Mouse (Mus musculus) MEL (cell line): ENCODE data around the gene Eno2. TPM values are rescaled to one million over a fixed set of nuclear protein-coding genes. Genes with fewer than 3 reads are reported as not detected.

Experiments
- DNase-seq: peaks from one replicate; pipeline ENCODE4 v3.0.0; 2011; ENCODE audit warnings: low read depth, low spot score
- H3K27ac ChIP-seq: 2 replicates; pipeline ENCODE4 v1.5.1; 2012; ENCODE audit warnings: low read depth, mild to moderate bottlenecking, control low read depth, low read length, moderate library complexity; ENCODE audit not compliant: control insufficient read depth
- H3K27me3 ChIP-seq, 2 experiments: fragments of 150-350 bp in 1 of 2; sonication (generic) in 1 of 2; 2 replicates each; pipeline ENCODE4 v1.6.1; 2012; ENCODE audit warnings: low read length in 2 of 2, mild to moderate bottlenecking in 2 of 2, improper control_type of control experiment in 1 of 2, moderate library complexity in 1 of 2; ENCODE audit not compliant: insufficient read depth in 2 of 2, control insufficient read depth in 1 of 2
- H3K36me3 ChIP-seq, 2 experiments: 2 replicates each; pipeline ENCODE4 v1.6.1; 2012 to 2014; ENCODE audit warnings: low read length in 2 of 2, improper control_type of control experiment in 1 of 2, inconsistent platforms in 1 of 2, mild to moderate bottlenecking in 1 of 2; ENCODE audit not compliant: insufficient read depth in 2 of 2, control insufficient read depth in 1 of 2
- H3K4me1 ChIP-seq, 2 experiments: fragments of 150-350 bp in 1 of 2; sonication (generic) in 1 of 2; 2 replicates each; pipeline ENCODE4 v1.6.1; 2012; ENCODE audit warnings: low read length in 2 of 2, improper control_type of control experiment in 1 of 2, mild to moderate bottlenecking in 1 of 2; ENCODE audit not compliant: insufficient read depth in 2 of 2, control insufficient read depth in 1 of 2
- H3K4me3 ChIP-seq, 2 experiments: fragments of 150-350 bp in 1 of 2; sonication (generic) in 1 of 2; 2 replicates each; pipeline ENCODE4 v1.5.1; 2012; ENCODE audit warnings: low read depth in 2 of 2, low read length in 2 of 2, mild to moderate bottlenecking in 2 of 2, moderate library complexity in 2 of 2, control low read depth in 1 of 2, improper control_type of control experiment in 1 of 2; ENCODE audit not compliant: control insufficient read depth in 1 of 2, insufficient read depth in 1 of 2
- H3K79me2 ChIP-seq: 2 replicates; pipeline ENCODE4 v1.6.1; 2012; ENCODE audit warnings: mild to moderate bottlenecking, low read length, moderate library complexity; ENCODE audit not compliant: control insufficient read depth, poor library complexity, insufficient read depth
- H3K9ac ChIP-seq: 2 replicates; pipeline ENCODE4 v1.6.1; 2012; ENCODE audit warnings: low read depth, mild to moderate bottlenecking, control low read depth, low read length, moderate library complexity; ENCODE audit not compliant: control insufficient read depth, poor library complexity, severe bottlenecking
- H3K9me3 ChIP-seq: fragments of 150-350 bp; sonication (generic); replicated peaks from 2 replicates; pipeline ENCODE4 v1.6.1; 2012; ENCODE audit warnings: mild to moderate bottlenecking, low read length, improper control_type of control experiment, moderate library complexity; ENCODE audit not compliant: insufficient read depth
- CHD1 ChIP-seq: IDR thresholded peaks from 2 replicates; pipeline ENCODE4 v1.6.1; 2012; ENCODE audit warnings: low read depth, mild to moderate bottlenecking, inconsistent platforms, low read length, improper control_type of control experiment
- CHD2 ChIP-seq: IDR thresholded peaks from 2 replicates; pipeline ENCODE4 v1.6.1; 2011; ENCODE audit warnings: low read length, improper control_type of control experiment
- CTCF ChIP-seq, 3 experiments: IDR thresholded peaks in 2 of 3; conservative IDR thresholded peaks in 1 of 3; 2 replicates each; pipeline ENCODE4 v1.5.1; 2011 to 2012; ENCODE audit warnings: low read length in 3 of 3, low read depth in 2 of 3, mild to moderate bottlenecking in 2 of 3, improper control_type of control experiment in 1 of 3, inconsistent platforms in 1 of 3, mixed read lengths in 1 of 3, moderate library complexity in 1 of 3; ENCODE audit not compliant: control insufficient read depth in 1 of 3, insufficient read depth in 1 of 3, poor library complexity in 1 of 3, severe bottlenecking in 1 of 3
- ELF1 ChIP-seq: IDR thresholded peaks from 2 replicates; pipeline ENCODE4 v1.6.1; 2014; ENCODE audit warnings: low read depth, mild to moderate bottlenecking, inconsistent platforms, low read length, improper control_type of control experiment, moderate library complexity
- EP300 ChIP-seq, 2 experiments: IDR thresholded peaks; 2 replicates each; pipeline ENCODE4 v1.6.1; 2011; ENCODE audit warnings: improper control_type of control experiment in 2 of 2, low read length in 2 of 2, low read depth in 1 of 2, mild to moderate bottlenecking in 1 of 2
- ETS1 ChIP-seq: IDR thresholded peaks from 2 replicates; pipeline ENCODE4 v1.6.1; 2012; ENCODE audit warnings: low read depth, mild to moderate bottlenecking, inconsistent platforms, low read length, improper control_type of control experiment, moderate library complexity
- HCFC1 ChIP-seq: IDR thresholded peaks from 2 replicates; pipeline ENCODE4 v1.6.1; 2012; ENCODE audit warnings: low read depth, mild to moderate bottlenecking, inconsistent platforms, low read length, improper control_type of control experiment, moderate library complexity
- MAFK ChIP-seq: IDR thresholded peaks from 2 replicates; pipeline ENCODE4 v1.6.1; 2011; ENCODE audit warnings: low read depth, mild to moderate bottlenecking, low read length, improper control_type of control experiment, borderline replicate concordance
- MAZ ChIP-seq: IDR thresholded peaks from 2 replicates; pipeline ENCODE4 v1.6.1; 2012; ENCODE audit warnings: low read depth, mild to moderate bottlenecking, inconsistent platforms, low read length, improper control_type of control experiment
- MXI1 ChIP-seq: IDR thresholded peaks from 2 replicates; pipeline ENCODE4 v1.6.1; 2011; ENCODE audit warnings: mild to moderate bottlenecking, low read depth, low read length, improper control_type of control experiment
- MYB ChIP-seq: IDR thresholded peaks from 2 replicates; pipeline ENCODE4 v1.6.1; 2011; ENCODE audit warnings: mild to moderate bottlenecking, low read depth, low read length, improper control_type of control experiment
- NELFE ChIP-seq: IDR thresholded peaks from 2 replicates; pipeline ENCODE4 v1.6.1; 2011; ENCODE audit warnings: low read depth, low read length, improper control_type of control experiment
- NRF1 ChIP-seq: IDR thresholded peaks from 2 replicates; pipeline ENCODE4 v1.6.1; 2014; ENCODE audit warnings: low read depth, mild to moderate bottlenecking, inconsistent platforms, low read length, improper control_type of control experiment, moderate library complexity; ENCODE audit not compliant: poor library complexity, insufficient read depth, severe bottlenecking
- POLR2AphosphoS2 ChIP-seq: IDR thresholded peaks from 2 replicates; pipeline ENCODE4 v1.6.1; 2011; ENCODE audit warnings: low read length, improper control_type of control experiment
- POLR2AphosphoS5 ChIP-seq: IDR thresholded peaks from 2 replicates; pipeline ENCODE4 v1.6.1; 2012; ENCODE audit warnings: low read depth, borderline replicate concordance, mild to moderate bottlenecking, inconsistent platforms, low read length, moderate library complexity, mixed read lengths
- RAD21 ChIP-seq: IDR thresholded peaks from 2 replicates; pipeline ENCODE4 v1.6.1; 2011; ENCODE audit warnings: mild to moderate bottlenecking, low read depth, low read length, improper control_type of control experiment
- RCOR1 ChIP-seq: IDR thresholded peaks from 2 replicates; pipeline ENCODE4 v1.6.1; 2012; ENCODE audit warnings: low read depth, mild to moderate bottlenecking, inconsistent platforms, low read length, improper control_type of control experiment
- TBP ChIP-seq: IDR thresholded peaks from 2 replicates; pipeline ENCODE4 v1.8.0; 2011; ENCODE audit warnings: low read depth, low read length, improper control_type of control experiment
- UBTF ChIP-seq: IDR thresholded peaks from 2 replicates; pipeline ENCODE4 v1.6.1; 2012; ENCODE audit warnings: low read depth, mild to moderate bottlenecking, inconsistent platforms, low read length, improper control_type of control experiment, moderate library complexity, borderline replicate concordance; ENCODE audit not compliant: insufficient read depth
- USF1 ChIP-seq: IDR thresholded peaks from 2 replicates; pipeline ENCODE4 v1.6.1; 2014; ENCODE audit warnings: low read depth, mild to moderate bottlenecking, inconsistent platforms, low read length, improper control_type of control experiment, moderate library complexity
- USF2 ChIP-seq, 2 experiments: IDR thresholded peaks; 2 replicates each; pipeline ENCODE4 v1.6.1; 2011 to 2012; ENCODE audit warnings: improper control_type of control experiment in 2 of 2, low read length in 2 of 2, borderline replicate concordance in 1 of 2, inconsistent platforms in 1 of 2, low read depth in 1 of 2, mild to moderate bottlenecking in 1 of 2; ENCODE audit not compliant: insufficient read depth in 1 of 2
- ZC3H11A ChIP-seq: IDR thresholded peaks from 2 replicates; pipeline ENCODE4 v1.6.1; 2012; ENCODE audit warnings: low read depth, mild to moderate bottlenecking, inconsistent platforms, low read length, improper control_type of control experiment
- ZKSCAN1 ChIP-seq: IDR thresholded peaks from 2 replicates; pipeline ENCODE4 v1.6.1; 2012; ENCODE audit warnings: low read depth, mild to moderate bottlenecking, inconsistent platforms, low read length, improper control_type of control experiment, moderate library complexity
- ZMIZ1 ChIP-seq: IDR thresholded peaks from 2 replicates; pipeline ENCODE4 v1.6.1; 2012; ENCODE audit warnings: low read depth, mild to moderate bottlenecking, inconsistent platforms, low read length, improper control_type of control experiment, moderate library complexity
- ZNF384 ChIP-seq: IDR thresholded peaks from 2 replicates; pipeline ENCODE4 v1.6.1; 2012; ENCODE audit warnings: low read depth, mild to moderate bottlenecking, inconsistent platforms, low read length, improper control_type of control experiment
- polyA plus RNA-seq, 2 experiments: library from polyadenylated mRNA; stranded (reverse) in 1 of 2; unstranded in 1 of 2; fragments of >175 nt in 1 of 2; fragments of >200 nt in 1 of 2; gene quantifications; 2 replicates each; pipeline versions ENCODE4 v1.2.1 to v1.2.4; 2012; ENCODE audit warnings: low replicate concordance in 2 of 2, low read depth in 1 of 2; ENCODE audit not compliant: insufficient read length in 2 of 2, insufficient read depth in 1 of 2, missing spikeins in 1 of 2
- total RNA-seq: library from RNA; depleted of rRNA; stranded (reverse); fragments of 300-350 nt; gene quantifications from 2 replicates; pipeline ENCODE4 v1.2.3, GENCODE M21; 2012

The Eno2 gene
- total and polyA plus RNA-seq, 3 experiments: 3.2 to 12.5 TPM; not detected in 1

GRCm38 (mm10) chr6:124787722-124788121, 18.2 kb upstream of the Eno2 start:
- H3K9ac ChIP-seq: no peak overlapping the region
- H3K27ac ChIP-seq: no peak overlapping the region
- H3K4me3 ChIP-seq: no peak overlapping the region
- H3K4me1 ChIP-seq: peaks cover 5 to 9% of the 10 kb centered on the region in 2 experiments
- no peak for DNase-seq
- no peaks in the 10 kb centered on the region for H3K27me3 ChIP-seq
- peaks cover 0 to 9% of the 10 kb centered on the region in 2 experiments; a peak in 2 of 4 replicates for H3K36me3 ChIP-seq
- TF ChIP-seq UBTF: no peak
- no peak for TF ChIP-seq ELF1
- TF ChIP-seq CHD2: no peak
- TF ChIP-seq RCOR1: no peak
- TF ChIP-seq POLR2AphosphoS2: no peak
- no peak for TF ChIP-seq CHD1
- TF ChIP-seq MXI1: no peak
- TF ChIP-seq HCFC1: no peak
- TF ChIP-seq TBP: no peak
- no peak for TF ChIP-seq EP300 (IDR thresholded peaks at IDR 0.05; ENCODE audit: low read depth in 1 of 2, low read length in 2 of 2)
- no peak for TF ChIP-seq MYB
- TF ChIP-seq POLR2AphosphoS5: no peak
- no peak for TF ChIP-seq ZNF384
- no peak for TF ChIP-seq ETS1
- TF ChIP-seq USF1: no peak
- TF ChIP-seq ZMIZ1: no peak
- no peak for TF ChIP-seq MAZ
- TF ChIP-seq ZC3H11A: no peak
- no peak for TF ChIP-seq CTCF (IDR thresholded peaks at IDR 0.05 in 2 of 3, conservative IDR thresholded peaks at IDR 0.05 in 1 of 3; ENCODE audit: control insufficient read depth in 1 of 3, insufficient read depth in 1 of 3, low read depth in 2 of 3, low read length in 3 of 3, poor library complexity in 1 of 3, severe bottlenecking in 1 of 3)
- no peaks in the 10 kb centered on the region for H3K9me3 ChIP-seq
- no peaks in the 10 kb centered on the region; the same call in 1 of the 2 replicates for H3K79me2 ChIP-seq

GRCm38 (mm10) chr6:124786756-124787420, 17.4 kb upstream of the Eno2 start:
- Histone ChIP-seq H3K79me2 (no peaks in the 10 kb centered on the region; the same call in 1 of the 2 replicates), H3K4me3 (no peak overlapping the region; a peak in 1 of 4 replicates), H3K4me1 (peaks cover 5 to 9% of the 10 kb centered on the region in 2 experiments), H3K36me3 (peaks cover 0 to 9% of the 10 kb centered on the region in 2 experiments; a peak in 2 of 4 replicates)
- TF ChIP-seq RAD21: no peak
- no peak for TF ChIP-seq HCFC1
- TF ChIP-seq NELFE: no peak
- no peak for TF ChIP-seq NRF1
- no peak for TF ChIP-seq ZKSCAN1
- TF ChIP-seq USF2 (IDR thresholded peaks at IDR 0.05; ENCODE audit: borderline replicate concordance in 1 of 2, insufficient read depth in 1 of 2, low read depth in 1 of 2, low read length in 2 of 2): no peak
- TF ChIP-seq CHD1: no peak
- no peak for TF ChIP-seq MAFK
- no peak for TF ChIP-seq ZNF384
- TF ChIP-seq CTCF (IDR thresholded peaks at IDR 0.05 in 2 of 3, conservative IDR thresholded peaks at IDR 0.05 in 1 of 3; ENCODE audit: control insufficient read depth in 1 of 3, insufficient read depth in 1 of 3, low read depth in 2 of 3, low read length in 3 of 3, poor library complexity in 1 of 3, severe bottlenecking in 1 of 3): no peak
- no peak for TF ChIP-seq ELF1
- TF ChIP-seq, all 39 proteins: peak for 0
- no peaks in the 10 kb centered on the region for H3K9me3 ChIP-seq
- no peaks in the 10 kb centered on the region for H3K27me3 ChIP-seq
- H3K9ac ChIP-seq: no peak overlapping the region
- no peak overlapping the region for H3K27ac ChIP-seq
- DNase-seq: peak; percentile 48
